Mouse (Mus musculus): Measurements from ENCODE around the gene Angptl4. TPM values are rescaled to one million over a fixed set of nuclear protein-coding genes. Genes with fewer than 3 reads are reported as not detected.

The Angptl4 gene
- total and polyA plus RNA-seq, 2 experiments = 28.1 to 142 TPM

DNA sequence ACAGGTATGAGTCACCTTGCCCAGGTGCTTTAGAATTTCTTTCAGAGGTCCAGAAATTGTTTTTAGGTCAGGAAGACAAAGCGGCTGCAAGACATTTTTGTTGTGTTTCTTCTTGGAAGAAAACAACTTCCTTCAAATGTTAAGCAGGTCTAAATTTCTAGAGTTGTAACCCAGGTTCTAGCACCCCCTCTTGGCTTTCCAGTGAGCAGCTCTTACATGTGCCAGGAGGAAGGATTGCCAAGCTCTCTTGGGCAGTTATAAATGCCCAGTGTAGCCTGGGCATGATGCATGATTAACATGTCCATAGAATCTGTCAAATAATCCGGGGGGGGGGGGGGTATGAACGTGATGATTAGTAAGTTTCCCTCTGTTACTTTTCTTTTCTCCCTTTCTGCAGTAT, 16.7 kb upstream of the Angptl4 start:
- Histone ChIP-seq H3K36me3 (ENCODE audit: control insufficient read depth, insufficient read depth, low read length) (no peaks in the 10 kb centered on the region), H3K9ac (ENCODE audit: low read depth, low read length) (no peak overlapping the region), H3K27ac (replicated peaks; ENCODE audit: insufficient read depth, low read depth, low read length) (no peak overlapping the region), H3K79me2 (ENCODE audit: control insufficient read depth, insufficient read depth, low read length) (no peaks in the 10 kb centered on the region), H3K4me3 (ENCODE audit: insufficient read depth, low read depth, low read length) (no peak overlapping the region), H3K27me3 (ENCODE audit: control insufficient read depth, insufficient read depth, low read length) (no peaks in the 10 kb centered on the region), H3K4me1 (ENCODE audit: control insufficient read depth, insufficient read depth, low read length) (peaks cover 4% of the 10 kb centered on the region)
- 45% methylated on average over 3 of the region's 3 CpGs for WGBS
- TF ChIP-seq CTCF (IDR thresholded peaks at IDR 0.05; ENCODE audit: low read depth, low read length) (peak; percentile 27; the same call in 1 of the 2 replicates), POLR2A (IDR thresholded peaks at IDR 0.05; ENCODE audit: extremely low read depth, insufficient read depth, low read length) (no peak)
- DNase-seq (ENCODE audit: extremely low read depth, low read depth, low spot score) = peak; percentile 74

DNA sequence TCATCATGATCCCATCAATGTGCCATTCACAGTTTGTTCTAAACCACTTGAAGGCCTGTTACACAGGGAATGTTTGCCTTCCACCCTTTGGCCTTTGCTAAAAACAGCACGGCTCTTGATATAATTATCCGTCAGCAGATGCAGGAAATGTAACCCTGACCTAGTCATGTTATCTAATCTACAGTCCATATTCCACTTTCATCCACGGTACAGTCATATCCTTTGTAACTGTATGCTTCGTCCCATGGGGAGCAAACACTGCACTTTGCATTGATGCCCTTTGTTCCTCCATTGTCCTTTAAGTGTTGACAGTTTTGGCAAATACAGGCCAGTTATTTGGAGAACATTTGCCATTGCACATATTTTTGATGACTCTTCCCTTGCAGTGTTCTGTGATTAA, 7.1 kb upstream of the Angptl4 start:
- Histone ChIP-seq H3K9ac (ENCODE audit: low read depth, low read length) (no peak overlapping the region), H3K27me3 (ENCODE audit: control insufficient read depth, insufficient read depth, low read length) (no peaks in the 10 kb centered on the region), H3K36me3 (ENCODE audit: control insufficient read depth, insufficient read depth, low read length) (no peaks in the 10 kb centered on the region), H3K4me3 (ENCODE audit: insufficient read depth, low read depth, low read length) (no peak overlapping the region), H3K79me2 (ENCODE audit: control insufficient read depth, insufficient read depth, low read length) (no peaks in the 10 kb centered on the region), H3K27ac (replicated peaks; ENCODE audit: insufficient read depth, low read depth, low read length) (no peak overlapping the region), H3K4me1 (ENCODE audit: control insufficient read depth, insufficient read depth, low read length) (peaks cover 8% of the 10 kb centered on the region; the same call in 1 of the 2 replicates)
- peak; percentile 67 for DNase-seq (ENCODE audit: extremely low read depth, low read depth, low spot score)
- WGBS = 11% methylated on average over 4 of the region's 4 CpGs
- TF ChIP-seq CTCF (IDR thresholded peaks at IDR 0.05; ENCODE audit: low read depth, low read length) = no peak
- no peak for TF ChIP-seq POLR2A (IDR thresholded peaks at IDR 0.05; ENCODE audit: extremely low read depth, insufficient read depth, low read length)

DNA sequence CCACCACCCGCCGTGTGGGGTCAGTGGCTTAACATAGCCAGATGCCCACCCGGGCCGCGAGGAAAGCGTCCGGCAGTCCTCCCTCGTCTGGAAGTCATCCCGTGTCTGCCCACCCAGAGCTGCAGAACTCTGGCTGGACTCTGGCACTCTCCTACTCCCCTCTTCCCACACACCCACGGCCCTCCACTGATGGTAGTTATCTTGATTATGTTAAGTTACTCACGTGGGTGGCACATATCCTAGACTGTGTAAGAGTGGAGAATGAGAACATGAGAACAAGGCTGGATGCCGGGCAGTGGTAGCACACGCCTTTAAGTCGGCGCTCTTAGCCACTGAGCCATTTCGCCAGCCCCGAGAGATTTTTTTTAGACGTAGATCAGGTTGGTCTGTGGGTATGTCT, 4.7 kb upstream of the Angptl4 start:
- TF ChIP-seq POLR2A (IDR thresholded peaks at IDR 0.05; ENCODE audit: extremely low read depth, insufficient read depth, low read length) = no peak
- no peak for TF ChIP-seq CTCF (IDR thresholded peaks at IDR 0.05; ENCODE audit: low read depth, low read length)
- DNase-seq (ENCODE audit: extremely low read depth, low read depth, low spot score) = no peak
- WGBS = 96% methylated on average over 18 of the region's 18 CpGs
- Histone ChIP-seq H3K4me3 (ENCODE audit: insufficient read depth, low read depth, low read length) (no peak overlapping the region), H3K79me2 (ENCODE audit: control insufficient read depth, insufficient read depth, low read length) (no peaks in the 10 kb centered on the region), H3K4me1 (ENCODE audit: control insufficient read depth, insufficient read depth, low read length) (peaks cover 20% of the 10 kb centered on the region), H3K27me3 (ENCODE audit: control insufficient read depth, insufficient read depth, low read length) (no peaks in the 10 kb centered on the region), H3K27ac (replicated peaks; ENCODE audit: insufficient read depth, low read depth, low read length) (no peak overlapping the region), H3K36me3 (ENCODE audit: control insufficient read depth, insufficient read depth, low read length) (no peaks in the 10 kb centered on the region), H3K9ac (ENCODE audit: low read depth, low read length) (no peak overlapping the region)

DNA sequence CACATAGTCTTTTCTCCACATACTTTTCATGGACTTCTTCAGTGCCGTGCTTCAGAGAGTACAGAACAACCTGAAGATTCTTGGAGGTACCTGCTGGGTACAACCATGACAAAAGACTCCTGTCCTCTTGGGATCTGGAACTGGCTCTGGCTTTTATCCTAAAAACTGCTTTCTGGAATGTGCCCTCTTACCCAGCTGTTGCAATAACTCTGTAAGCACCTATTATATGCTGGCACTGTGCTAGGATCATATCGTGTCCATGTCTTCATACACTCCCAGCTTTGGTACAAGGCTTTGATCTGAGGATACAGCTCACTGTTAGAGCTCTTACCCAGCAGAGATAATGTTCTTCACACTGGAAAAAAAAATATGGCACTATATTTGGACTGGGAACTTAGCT, 3.3 kb upstream of the Angptl4 start:
- 41% methylated on average over 2 of the region's 2 CpGs for WGBS

DNA sequence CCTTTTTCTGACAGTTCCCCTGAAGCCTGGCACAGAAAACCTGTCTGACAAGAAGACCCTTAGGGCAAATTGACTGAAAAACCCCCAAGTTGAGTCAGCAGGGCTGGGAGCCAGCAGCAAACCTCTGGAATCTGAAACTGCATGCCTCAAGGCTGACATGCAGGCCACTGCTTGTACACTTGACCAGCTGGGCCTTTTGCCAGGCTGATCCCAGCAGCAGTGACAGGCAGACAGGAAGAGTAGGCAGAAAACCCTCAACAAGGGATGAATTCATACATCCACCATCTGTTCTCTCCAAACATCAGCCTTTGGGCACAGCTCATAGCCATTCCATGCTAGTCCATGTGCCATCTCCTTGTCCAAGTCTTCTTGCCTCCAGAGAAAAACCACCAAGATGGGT, 1.8 kb upstream of the Angptl4 start:
- TF ChIP-seq CTCF (IDR thresholded peaks at IDR 0.05; ENCODE audit: low read depth, low read length) (no peak), POLR2A (IDR thresholded peaks at IDR 0.05; ENCODE audit: extremely low read depth, insufficient read depth, low read length) (no peak)

More for the DNA sequence above, 3.3 kb upstream of the Angptl4 start:
- no peak overlapping the region for H3K9ac ChIP-seq (ENCODE audit: low read depth, low read length)
- no peak overlapping the region for H3K27ac ChIP-seq (replicated peaks; ENCODE audit: insufficient read depth, low read depth, low read length)
- no peaks in the 10 kb centered on the region for H3K27me3 ChIP-seq (ENCODE audit: control insufficient read depth, insufficient read depth, low read length)
- DNase-seq (ENCODE audit: extremely low read depth, low read depth, low spot score) = peak; percentile 90
- H3K4me3 ChIP-seq (ENCODE audit: insufficient read depth, low read depth, low read length) = no peak overlapping the region
- TF ChIP-seq CTCF (IDR thresholded peaks at IDR 0.05; ENCODE audit: low read depth, low read length) (no peak), POLR2A (IDR thresholded peaks at IDR 0.05; ENCODE audit: extremely low read depth, insufficient read depth, low read length) (no peak)
- peaks cover 6% of the 10 kb centered on the region; the same call in 1 of the 2 replicates for H3K79me2 ChIP-seq (ENCODE audit: control insufficient read depth, insufficient read depth, low read length)
- peaks cover 20% of the 10 kb centered on the region for H3K4me1 ChIP-seq (ENCODE audit: control insufficient read depth, insufficient read depth, low read length)
- peaks cover 3% of the 10 kb centered on the region; the same call in 1 of the 2 replicates for H3K36me3 ChIP-seq (ENCODE audit: control insufficient read depth, insufficient read depth, low read length)

DNA sequence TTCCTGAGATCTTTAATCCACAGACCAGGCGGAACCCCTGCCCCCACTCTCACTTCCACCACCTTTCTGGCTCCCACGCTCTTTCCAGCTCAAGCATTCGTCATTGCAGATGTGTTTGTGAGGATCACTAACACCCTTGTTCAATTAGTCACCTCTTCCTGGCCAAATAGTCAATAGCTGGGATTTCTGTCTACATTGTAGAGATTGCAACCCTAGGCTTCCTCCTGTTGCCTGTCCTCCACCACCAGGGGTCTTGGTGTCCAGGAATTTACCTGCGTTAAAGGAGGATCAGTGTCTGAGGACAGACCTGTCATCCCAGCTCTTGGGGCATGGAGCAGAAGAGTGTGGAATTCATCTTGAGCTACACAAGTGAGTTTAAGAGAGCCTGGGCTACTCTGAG, 437 bp upstream of the Angptl4 start:
- Histone ChIP-seq H3K4me1 (ENCODE audit: control insufficient read depth, insufficient read depth, low read length) (peaks cover 31% of the 10 kb centered on the region), H3K27ac (replicated peaks; ENCODE audit: insufficient read depth, low read depth, low read length) (peak overlapping the region; percentile 46), H3K79me2 (ENCODE audit: control insufficient read depth, insufficient read depth, low read length) (peaks cover 6% of the 10 kb centered on the region; the same call in 1 of the 2 replicates), H3K4me3 (ENCODE audit: insufficient read depth, low read depth, low read length) (peak overlapping the region; percentile 93; the same call in 1 of the 2 replicates), H3K36me3 (ENCODE audit: control insufficient read depth, insufficient read depth, low read length) (peaks cover 25% of the 10 kb centered on the region), H3K9ac (ENCODE audit: low read depth, low read length) (peak overlapping the region; percentile 19; the same call in 1 of the 2 replicates), H3K27me3 (ENCODE audit: control insufficient read depth, insufficient read depth, low read length) (no peaks in the 10 kb centered on the region)
- TF ChIP-seq CTCF (IDR thresholded peaks at IDR 0.05; ENCODE audit: low read depth, low read length) (no peak), POLR2A (IDR thresholded peaks at IDR 0.05; ENCODE audit: extremely low read depth, insufficient read depth, low read length) (no peak)
- 44% methylated on average over 4 of the region's 4 CpGs for WGBS
- DNase-seq (ENCODE audit: extremely low read depth, low read depth, low spot score) = no peak

More for the DNA sequence above, 1.8 kb upstream of the Angptl4 start:
- H3K27ac ChIP-seq (replicated peaks; ENCODE audit: insufficient read depth, low read depth, low read length) = no peak overlapping the region
- peaks cover 23% of the 10 kb centered on the region for H3K4me1 ChIP-seq (ENCODE audit: control insufficient read depth, insufficient read depth, low read length)
- no peak overlapping the region for H3K4me3 ChIP-seq (ENCODE audit: insufficient read depth, low read depth, low read length)
- H3K9ac ChIP-seq (ENCODE audit: low read depth, low read length) = no peak overlapping the region
- peaks cover 6% of the 10 kb centered on the region; the same call in 1 of the 2 replicates for H3K79me2 ChIP-seq (ENCODE audit: control insufficient read depth, insufficient read depth, low read length)
- H3K27me3 ChIP-seq (ENCODE audit: control insufficient read depth, insufficient read depth, low read length) = no peaks in the 10 kb centered on the region
- DNase-seq (ENCODE audit: extremely low read depth, low read depth, low spot score) = peak; percentile 80
- H3K36me3 ChIP-seq (ENCODE audit: control insufficient read depth, insufficient read depth, low read length) = peaks cover 11% of the 10 kb centered on the region

Measured in liver, adult 2 months (tissue).